Mouse (Mus musculus) liver, adult 2 months (tissue): Measurements from ENCODE around the gene Trhr2. TPM values are rescaled to one million over a fixed set of nuclear protein-coding genes. Genes with fewer than 3 reads are reported as not detected.

Experiments used
- DNase-seq: peaks from one replicate; pipeline ENCODE4 v3.0.0-alpha.2; 2011; ENCODE audit warnings: low read depth, low spot score; ENCODE audit errors: extremely low read depth
- H3K27ac ChIP-seq: fragments of 200-500 bp; replicated peaks from 2 replicates; pipeline ENCODE4 v1.5.1; 2012; ENCODE audit warnings: low read depth, mild to moderate bottlenecking, control low read depth, inconsistent platforms, low read length; ENCODE audit not compliant: insufficient read depth
- H3K27me3 ChIP-seq: fragments of 200-500 bp; 2 replicates; pipeline ENCODE4 v1.6.1; 2012; ENCODE audit warnings: mild to moderate bottlenecking, moderate library complexity, low read length, inconsistent platforms; ENCODE audit not compliant: control insufficient read depth, insufficient read depth
- H3K36me3 ChIP-seq: fragments of 200-500 bp; 2 replicates; pipeline ENCODE4 v1.6.1; 2012; ENCODE audit warnings: low read length, inconsistent platforms; ENCODE audit not compliant: control insufficient read depth, insufficient read depth
- H3K4me1 ChIP-seq: fragments of 200-500 bp; 2 replicates; pipeline ENCODE4 v1.6.1; 2011; ENCODE audit warnings: low read length; ENCODE audit not compliant: control insufficient read depth, insufficient read depth
- H3K4me3 ChIP-seq: fragments of 200-500 bp; 2 replicates; pipeline ENCODE4 v1.5.1; 2011; ENCODE audit warnings: low read depth, mild to moderate bottlenecking, control low read depth, low read length, moderate library complexity; ENCODE audit not compliant: insufficient read depth
- H3K79me2 ChIP-seq: fragments of 200-500 bp; 2 replicates; pipeline ENCODE4 v1.6.1; 2012; ENCODE audit warnings: inconsistent platforms, mild to moderate bottlenecking, low read length, moderate library complexity; ENCODE audit not compliant: control insufficient read depth, insufficient read depth
- H3K9ac ChIP-seq: fragments of 200-500 bp; 2 replicates; pipeline ENCODE4 v1.6.1; 2012; ENCODE audit warnings: low read depth, mild to moderate bottlenecking, control low read depth, inconsistent platforms, low read length
- CTCF ChIP-seq: fragments of 200-500 bp; IDR thresholded peaks from 2 replicates; pipeline ENCODE4 v1.5.1; 2011; ENCODE audit warnings: low read depth, low read length, control low read depth
- POLR2A ChIP-seq: fragments of 200-500 bp; IDR thresholded peaks from 2 replicates; pipeline ENCODE4 v1.6.1; 2011; ENCODE audit warnings: low read length, control low read depth; ENCODE audit not compliant: insufficient read depth; ENCODE audit errors: extremely low read depth
- WGBS: fragments of 180-500 bp; shearing (Covaris S2); methylation state at CpG from one replicate; pipeline ENCODE4 v1.1.7; 2018; 5-methylcytosine and 5-hydroxymethylcytosine counted together
- polyA plus RNA-seq: library from polyadenylated mRNA; depleted of rRNA; stranded (reverse); fragments of >200 nt; gene quantifications from 2 replicates; pipeline ENCODE4 v1.2.3, GENCODE M21; 2012
- total RNA-seq: library from RNA; depleted of rRNA; stranded (reverse); fragments of >200 nt; gene quantifications from 2 replicates; pipeline ENCODE4 v1.2.3, GENCODE M21; 2014

The Trhr2 gene
- total and polyA plus RNA-seq, 2 experiments = not detected

DNA sequence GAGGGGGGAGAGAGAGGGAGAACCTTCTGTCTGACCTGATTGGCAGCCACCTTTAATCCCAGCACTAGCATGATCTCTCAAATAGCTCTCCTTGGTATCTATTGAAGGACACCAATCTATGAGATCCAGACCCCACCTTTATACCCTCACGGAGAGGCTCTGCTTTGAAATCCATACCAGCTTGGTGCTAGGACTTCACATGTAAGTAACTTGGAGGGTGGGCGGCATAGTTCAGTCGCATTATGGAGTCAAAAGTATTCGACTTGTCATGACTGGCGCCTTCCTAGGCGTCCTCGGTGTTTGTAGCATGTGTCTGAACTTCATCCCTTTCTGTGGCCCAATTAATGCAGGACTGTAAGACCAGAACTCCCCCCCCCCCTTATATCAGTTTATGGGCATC, 14.8 kb upstream of the Trhr2 start:
- WGBS = 80% methylated on average over 7 of the region's 7 CpGs
- DNase-seq = no peak
- Histone ChIP-seq H3K4me1 (peaks cover 16% of the 10 kb centered on the region), H3K4me3 (no peak overlapping the region), H3K79me2 (peaks cover 23% of the 10 kb centered on the region), H3K36me3 (peaks cover 4% of the 10 kb centered on the region; the same call in 1 of the 2 replicates), H3K27me3 (no peaks in the 10 kb centered on the region), H3K27ac (peak overlapping the region; percentile 34), H3K9ac (no peak overlapping the region; the same call in none of the 2 replicates)
- TF ChIP-seq POLR2A (no peak), CTCF (no peak)

GRCm38 (mm10) chr8:122371706-122372105, 11.2 kb upstream of the Trhr2 start:
- Histone ChIP-seq H3K27ac (no peak overlapping the region), H3K4me3 (no peak overlapping the region), H3K9ac (no peak overlapping the region), H3K4me1 (peaks cover 3% of the 10 kb centered on the region), H3K79me2 (no peaks in the 10 kb centered on the region; the same call in 1 of the 2 replicates), H3K27me3 (no peaks in the 10 kb centered on the region), H3K36me3 (no peaks in the 10 kb centered on the region)
- no peak for DNase-seq
- TF ChIP-seq POLR2A (no peak), CTCF (no peak)
- 61% methylated on average over 6 of the region's 6 CpGs for WGBS

- TF ChIP-seq POLR2A = no peak
- TF ChIP-seq CTCF = peak; percentile 81
- no peaks in the 10 kb centered on the region for H3K27me3 ChIP-seq
- H3K79me2 ChIP-seq = no peaks in the 10 kb centered on the region
- peak; percentile 48 for DNase-seq
- H3K36me3 ChIP-seq = no peaks in the 10 kb centered on the region
- no peak overlapping the region for H3K27ac ChIP-seq
- H3K4me3 ChIP-seq = no peak overlapping the region
- no peak overlapping the region for H3K9ac ChIP-seq
- H3K4me1 ChIP-seq = no peaks in the 10 kb centered on the region
- WGBS = 15% methylated on average over 9 of the region's 9 CpGs
Measured at GRCm38 (mm10) chr8:122369665-122370064, 9.1 kb upstream of the Trhr2 start.

GRCm38 (mm10) chr8:122368494-122368893, 7.9 kb upstream of the Trhr2 start:
- no peak for TF ChIP-seq CTCF
- no peak for TF ChIP-seq POLR2A
- H3K9ac ChIP-seq = no peak overlapping the region
- H3K4me3 ChIP-seq = no peak overlapping the region
- 79% methylated on average over 10 of the region's 10 CpGs for WGBS
- DNase-seq = no peak
- H3K27ac ChIP-seq = no peak overlapping the region
- H3K79me2 ChIP-seq = no peaks in the 10 kb centered on the region
- no peaks in the 10 kb centered on the region for H3K36me3 ChIP-seq
- no peaks in the 10 kb centered on the region for H3K4me1 ChIP-seq
- no peaks in the 10 kb centered on the region for H3K27me3 ChIP-seq

- TF ChIP-seq POLR2A (no peak), CTCF (no peak)
- H3K79me2 ChIP-seq = no peaks in the 10 kb centered on the region
- no peaks in the 10 kb centered on the region for H3K27me3 ChIP-seq
Measured at GRCm38 (mm10) chr8:122362967-122363366, 2.4 kb upstream of the Trhr2 start.

GRCm38 (mm10) chr8:122362271-122362670, 1.7 kb upstream of the Trhr2 start:
- 62% methylated on average over 5 of the region's 5 CpGs for WGBS
- H3K27ac ChIP-seq = no peak overlapping the region
- H3K79me2 ChIP-seq = no peaks in the 10 kb centered on the region
- no peaks in the 10 kb centered on the region for H3K4me1 ChIP-seq
- TF ChIP-seq CTCF (no peak), POLR2A (no peak)
- no peak for DNase-seq
- H3K9ac ChIP-seq = no peak overlapping the region
- no peaks in the 10 kb centered on the region for H3K36me3 ChIP-seq
- H3K27me3 ChIP-seq = no peaks in the 10 kb centered on the region
- no peak overlapping the region for H3K4me3 ChIP-seq

More at GRCm38 (mm10) chr8:122362967-122363366, 2.4 kb upstream of the Trhr2 start:
- Histone ChIP-seq H3K27ac (no peak overlapping the region), H3K4me1 (no peaks in the 10 kb centered on the region), H3K4me3 (no peak overlapping the region), H3K36me3 (no peaks in the 10 kb centered on the region), H3K9ac (no peak overlapping the region)
- WGBS = 38% methylated on average over 8 of the region's 8 CpGs
- DNase-seq = no peak
